Mouse (Mus musculus) liver, postnatal 0 days (tissue): Measurements from ENCODE around the gene Tsc22d1. TPM values are rescaled to one million over a fixed set of nuclear protein-coding genes. Genes with fewer than 3 reads are reported as not detected.
A peak's percentile ranks its signal among the peaks of the same experiment; 100 is the strongest.

Experiments used
- ATAC-seq: fragments of 200-750 bp; cut with Nextera tagmentation; 2 replicates; pipeline ENCODE4 v1.8.0; 2017; ENCODE audit warnings: mild to moderate bottlenecking, moderate library complexity
- DNase-seq: peaks from one replicate; pipeline ENCODE4 v3.0.0-alpha.2; 2016
- H3K27ac ChIP-seq: fragments of 300-500 bp; sonication (generic); 2 replicates; pipeline ENCODE4 v1.5.1; 2014; ENCODE audit warnings: antibody characterized with exemption, moderate library complexity, mild to moderate bottlenecking, low read depth
- H3K27me3 ChIP-seq: fragments of 300-500 bp; sonication (generic); 2 replicates; pipeline ENCODE4 v1.6.1; 2014; ENCODE audit warnings: low read length, control low read depth, mixed read lengths; ENCODE audit not compliant: insufficient read depth
- H3K36me3 ChIP-seq: fragments of 300-500 bp; sonication (generic); replicated peaks from 2 replicates; pipeline ENCODE4 v1.6.1; 2014; ENCODE audit warnings: mild to moderate bottlenecking, control low read depth, low read length, moderate library complexity, mixed read lengths; ENCODE audit not compliant: insufficient read depth
- H3K4me1 ChIP-seq: fragments of 300-500 bp; sonication (generic); 2 replicates; pipeline ENCODE4 v1.6.1; 2014; ENCODE audit warnings: antibody characterized with exemption, mild to moderate bottlenecking, control low read depth; ENCODE audit not compliant: insufficient read depth
- H3K4me2 ChIP-seq: fragments of 300-500 bp; sonication (generic); 2 replicates; pipeline ENCODE4 v1.6.1; 2014; ENCODE audit warnings: low read depth, mild to moderate bottlenecking, low read length, moderate library complexity, mixed read lengths
- H3K4me3 ChIP-seq: fragments of 300-500 bp; sonication (generic); 2 replicates; pipeline ENCODE4 v1.5.1; 2014; ENCODE audit warnings: low read depth, low read length
- H3K9ac ChIP-seq: fragments of 300-500 bp; sonication (generic); replicated peaks from 2 replicates; pipeline ENCODE4 v1.6.1; 2014; ENCODE audit warnings: mild to moderate bottlenecking, moderate library complexity
- H3K9me3 ChIP-seq: fragments of 300-500 bp; sonication (generic); 2 replicates; pipeline ENCODE4 v1.6.1; 2016; ENCODE audit warnings: mild to moderate bottlenecking, control low read depth, low read length, mixed read lengths
- CTCF ChIP-seq: sonication (generic); IDR thresholded peaks from 2 replicates; pipeline ENCODE4 v1.5.1; 2016; ENCODE audit warnings: antibody characterized with exemption, low read depth
- EP300 ChIP-seq: IDR thresholded peaks from 2 replicates; pipeline ENCODE4 v1.6.1; 2016; ENCODE audit warnings: antibody characterized with exemption, low read depth, mild to moderate bottlenecking
- WGBS: fragments of 180-500 bp; shearing (Covaris S2); extraction: QIAGEN DNeasy Blood & Tissue Kit; methylation state at CpG from one replicate; pipeline ENCODE4 v1.1.7; 2014; ENCODE audit not compliant: insufficient replicate concordance; 5-methylcytosine and 5-hydroxymethylcytosine counted together
- polyA plus RNA-seq: library from polyadenylated mRNA; unstranded; fragments of >200 nt; fragmentation: Nextera tagmentation; extraction: Ambion mirVana; gene quantifications from 2 replicates; pipeline ENCODE4 v1.2.1, GENCODE M21; 2015

The Tsc22d1 gene
- polyA plus RNA-seq, 1 experiment from 2014 or later = 137 TPM

DNA sequence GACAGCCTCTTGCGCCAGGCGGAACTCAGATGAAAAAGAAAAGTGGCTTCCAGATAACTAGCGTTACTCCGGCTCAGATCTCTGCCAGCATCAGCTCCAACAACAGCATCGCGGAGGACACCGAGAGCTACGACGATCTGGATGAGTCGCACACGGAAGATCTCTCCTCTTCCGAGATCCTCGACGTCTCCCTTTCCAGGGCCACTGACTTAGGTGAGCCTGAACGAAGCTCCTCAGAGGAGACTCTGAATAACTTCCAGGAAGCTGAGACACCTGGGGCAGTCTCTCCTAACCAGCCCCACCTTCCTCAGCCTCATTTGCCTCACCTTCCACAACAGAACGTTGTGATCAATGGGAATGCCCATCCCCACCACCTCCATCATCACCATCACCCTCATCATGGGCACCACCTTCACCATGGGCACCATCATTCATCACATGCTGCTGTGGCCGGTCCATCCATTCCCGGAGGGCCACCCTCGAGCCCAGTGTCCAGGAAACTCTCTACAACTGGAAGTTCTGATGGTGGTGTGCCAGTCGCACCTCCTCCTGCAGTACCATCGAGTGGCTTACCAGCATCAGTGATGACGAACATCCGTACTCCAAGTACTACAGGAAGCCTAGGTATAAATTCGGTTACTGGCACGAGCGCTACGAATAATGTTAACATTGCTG lies 1.7 kb downstream of the Tsc22d1 start:
- no peak for ATAC-seq
- H3K27ac ChIP-seq = no peak overlapping the region

DNA sequence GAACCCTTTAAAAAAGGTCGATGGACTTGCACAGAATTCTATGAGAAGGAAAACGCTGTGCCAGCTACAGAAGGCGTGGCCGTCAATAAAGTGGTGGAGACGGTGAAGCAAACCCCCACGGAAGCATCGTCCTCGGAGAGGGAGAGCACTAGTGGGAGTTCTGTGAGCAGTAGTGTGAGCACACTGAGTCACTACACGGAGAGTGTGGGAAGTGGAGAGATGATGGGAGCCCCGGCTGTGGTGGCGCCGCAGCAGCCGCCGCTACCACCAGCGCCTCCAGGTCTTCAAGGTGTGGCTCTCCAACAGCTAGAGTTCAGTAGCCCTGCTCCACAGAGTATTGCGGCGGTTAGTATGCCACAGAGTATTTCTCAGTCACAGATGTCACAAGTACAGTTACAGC lies 2.6 kb downstream of the Tsc22d1 start:
- H3K27ac ChIP-seq = no peak overlapping the region
- H3K4me2 ChIP-seq = no peak overlapping the region
- no peak for ATAC-seq
- peaks cover 9% of the 10 kb centered on the region for H3K4me1 ChIP-seq
- no peak for DNase-seq
- no peak overlapping the region for H3K9ac ChIP-seq
- TF ChIP-seq CTCF (no peak), EP300 (no peak)
- H3K9me3 ChIP-seq = no peaks in the 10 kb centered on the region
- peaks cover 16% of the 10 kb centered on the region for H3K27me3 ChIP-seq
- H3K4me3 ChIP-seq = no peak overlapping the region
- WGBS = 93% methylated on average over 17 of the region's 17 CpGs
- no peaks in the 10 kb centered on the region for H3K36me3 ChIP-seq

More for the DNA sequence above, 1.7 kb downstream of the Tsc22d1 start:
- no peak for TF ChIP-seq CTCF
- TF ChIP-seq EP300 = no peak
- Histone ChIP-seq H3K27me3 (peaks cover 16% of the 10 kb centered on the region), H3K4me3 (peak overlapping the region; percentile 66; the same call in 1 of the 2 replicates), H3K4me1 (peaks cover 9% of the 10 kb centered on the region), H3K9me3 (no peaks in the 10 kb centered on the region), H3K9ac (no peak overlapping the region), H3K36me3 (no peaks in the 10 kb centered on the region), H3K4me2 (peak overlapping the region; percentile 74)
- 68% methylated on average over 27 of the region's 27 CpGs for WGBS
- DNase-seq = no peak

DNA sequence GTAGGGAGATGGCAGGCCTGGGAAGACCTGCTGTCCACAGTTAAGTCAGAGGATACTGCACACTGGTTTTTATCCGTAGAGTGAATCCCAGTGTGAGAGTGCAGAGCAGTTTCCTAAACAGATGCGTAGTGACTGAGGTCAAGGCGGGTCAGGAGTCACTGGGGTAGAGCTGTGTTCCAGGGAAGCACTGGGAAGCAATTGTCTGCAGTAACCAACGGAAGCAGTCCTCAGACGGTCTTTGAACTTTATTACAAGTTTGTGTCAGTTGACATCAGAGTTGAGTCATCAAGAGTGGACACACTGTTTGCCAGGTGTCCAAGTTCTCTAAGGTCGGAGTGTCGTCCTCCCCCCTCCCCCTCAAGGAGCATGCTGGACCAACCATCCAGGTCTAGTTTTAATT lies 6.0 kb downstream of the Tsc22d1 start:
- peaks cover 3% of the 10 kb centered on the region; the same call in 1 of the 2 replicates for H3K4me1 ChIP-seq
- ATAC-seq (peak; percentile 83), DNase-seq (no peak)
- no peak overlapping the region for H3K27ac ChIP-seq
- no peak overlapping the region for H3K9ac ChIP-seq
- 59% methylated on average over 7 of the region's 7 CpGs for WGBS
- no peaks in the 10 kb centered on the region for H3K9me3 ChIP-seq
- TF ChIP-seq CTCF = no peak
- no peak for TF ChIP-seq EP300
- no peaks in the 10 kb centered on the region for H3K36me3 ChIP-seq
- no peak overlapping the region for H3K4me3 ChIP-seq
- H3K27me3 ChIP-seq = peaks cover 12% of the 10 kb centered on the region
- H3K4me2 ChIP-seq = no peak overlapping the region

- 78% methylated on average over 4 of the region's 4 CpGs for WGBS
- Histone ChIP-seq H3K4me2 (no peak overlapping the region), H3K27me3 (peaks cover 7% of the 10 kb centered on the region), H3K9me3 (no peaks in the 10 kb centered on the region), H3K4me1 (peaks cover under 1% of the 10 kb centered on the region; the same call in 1 of the 2 replicates), H3K27ac (no peak overlapping the region), H3K4me3 (no peak overlapping the region), H3K36me3 (no peaks in the 10 kb centered on the region), H3K9ac (no peak overlapping the region)
- DNase-seq = no peak
- TF ChIP-seq CTCF (no peak), EP300 (no peak)
- ATAC-seq = no peak
Observed at GRCm38 (mm10) chr14:76421162-76421561, 6.4 kb downstream of the Tsc22d1 start.

GRCm38 (mm10) chr14:76425422-76425821 lies 10.7 kb downstream of the Tsc22d1 start:
- H3K27ac ChIP-seq = no peak overlapping the region
- ATAC-seq = no peak
- DNase-seq = no peak
- 89% methylated on average over 7 of the region's 7 CpGs for WGBS
- no peak overlapping the region for H3K4me3 ChIP-seq
- H3K9me3 ChIP-seq = no peaks in the 10 kb centered on the region
- TF ChIP-seq CTCF = no peak
- no peak for TF ChIP-seq EP300
- H3K9ac ChIP-seq = no peak overlapping the region
- no peaks in the 10 kb centered on the region for H3K36me3 ChIP-seq
- H3K4me1 ChIP-seq = peaks cover 2% of the 10 kb centered on the region; the same call in 1 of the 2 replicates
- no peaks in the 10 kb centered on the region for H3K27me3 ChIP-seq
- H3K4me2 ChIP-seq = no peak overlapping the region

- Histone ChIP-seq H3K27me3 (no peaks in the 10 kb centered on the region), H3K9ac (no peak overlapping the region), H3K4me2 (no peak overlapping the region), H3K4me1 (peaks cover 2% of the 10 kb centered on the region; the same call in 1 of the 2 replicates), H3K9me3 (no peaks in the 10 kb centered on the region), H3K27ac (no peak overlapping the region), H3K4me3 (no peak overlapping the region), H3K36me3 (no peaks in the 10 kb centered on the region)
- 91% methylated on average over 21 of the region's 21 CpGs for WGBS
- no peak for DNase-seq
- TF ChIP-seq EP300 (no peak), CTCF (no peak)
- no peak for ATAC-seq
Observed at GRCm38 (mm10) chr14:76425986-76426530, 11.3 kb downstream of the Tsc22d1 start.
